Mouse (Mus musculus) urinary bladder, adult 2 months (tissue): Measurements from ENCODE around the gene Nyap1. TPM values are rescaled to one million over a fixed set of nuclear protein-coding genes. Genes with fewer than 3 reads are reported as not detected.

ENCODE experiments used
- DNase-seq: peaks from one replicate; pipeline ENCODE4 v3.0.0; 2022; ENCODE audit warnings: low spot score
- polyA plus RNA-seq: library from polyadenylated mRNA; depleted of rRNA; stranded (reverse); fragments of >200 nt; gene quantifications from 2 replicates; pipeline ENCODE4 v1.2.3, GENCODE M21; 2012; rRNA removed

Nyap1 gene
- polyA plus RNA-seq, 1 experiment: 6.7 TPM

- no peak for DNase-seq
These were observed 42.3 kb downstream of the Nyap1 start for GRCm38 (mm10) chr5:137699080-137699479.

- no peak for DNase-seq
These were observed 45.5 kb downstream of the Nyap1 start for GRCm38 (mm10) chr5:137695930-137696329.

- DNase-seq: no peak
These were observed 46.6 kb downstream of the Nyap1 start for GRCm38 (mm10) chr5:137694796-137695195.

- DNase-seq: no peak
These were observed 49.5 kb downstream of the Nyap1 start for GRCm38 (mm10) chr5:137691881-137692280.

GRCm38 (mm10) chr5:137690531-137690930, 50.9 kb downstream of the Nyap1 start:
- no peak for DNase-seq

- DNase-seq: no peak
These were observed 51.4 kb downstream of the Nyap1 start for GRCm38 (mm10) chr5:137689974-137690373.

- no peak for DNase-seq
These were observed 55.1 kb downstream of the Nyap1 start for GRCm38 (mm10) chr5:137686127-137686790.

GRCm38 (mm10) chr5:137685653-137686052, 55.8 kb downstream of the Nyap1 start:
- DNase-seq: no peak

GRCm38 (mm10) chr5:137684294-137685123, 56.9 kb downstream of the Nyap1 start, which contains the start of gene Agfg2:
Gene Agfg2 (minus strand): TSS chr5:137684726.
- peak; percentile 86 for DNase-seq

GRCm38 (mm10) chr5:137683388-137684293, 57.8 kb downstream of the Nyap1 start:
- no peak for DNase-seq

GRCm38 (mm10) chr5:137682526-137682925, 58.9 kb downstream of the Nyap1 start:
- no peak for DNase-seq

Other genes with a start within 250 kb of the Nyap1 start
- 23.4 and 29.6 TPM in 2 replicates for gene Pop7, start 239.1 kb downstream of the Nyap1 start, polyA plus RNA-seq
- 32.4 and 34.7 TPM in 2 replicates for gene Gigyf1, start 223.1 kb downstream of the Nyap1 start, polyA plus RNA-seq
- not detected in 2 replicates for gene Epo, start 208.4 kb downstream of the Nyap1 start, polyA plus RNA-seq
- gene Gnb2, start 208.1 kb downstream of the Nyap1 start, polyA plus RNA-seq: 363 and 433 TPM in 2 replicates
- 0.06 TPM in 1 of 2 replicates, not detected in the other for gene Actl6b, start 188.1 kb downstream of the Nyap1 start, polyA plus RNA-seq
- gene Tfr2, start 171.8 kb downstream of the Nyap1 start, polyA plus RNA-seq: 0.48 and 0.68 TPM in 2 replicates
- gene Mospd3, start 140.5 kb downstream of the Nyap1 start, polyA plus RNA-seq: 30.9 and 38.7 TPM in 2 replicates
- 305 and 309 TPM in 2 replicates for gene Pcolce, start 127.8 kb downstream of the Nyap1 start, polyA plus RNA-seq
- 0.81 and 0.94 TPM in 2 replicates for gene Fbxo24, start 112.6 kb downstream of the Nyap1 start, polyA plus RNA-seq
- 17.4 and 19.6 TPM in 2 replicates for gene Lrch4, start 112.5 kb downstream of the Nyap1 start, polyA plus RNA-seq
- 22.7 and 24.6 TPM in 2 replicates for gene Gm20605, start 112.4 kb downstream of the Nyap1 start, polyA plus RNA-seq
- gene Sap25, start 100.3 kb downstream of the Nyap1 start, polyA plus RNA-seq: 41.4 and 41.6 TPM in 2 replicates
- gene Irs3, start 95.9 kb downstream of the Nyap1 start, polyA plus RNA-seq: 1.2 and 1.4 TPM in 2 replicates
- gene Agfg2, start 56.9 kb downstream of the Nyap1 start, polyA plus RNA-seq: 24.7 and 25.4 TPM in 2 replicates
- 68.8 and 109 TPM in 2 replicates for gene Tsc22d4, start 4.1 kb upstream of the Nyap1 start, polyA plus RNA-seq
- 20.1 and 26.6 TPM in 2 replicates for gene Ppp1r35, start 37.2 kb upstream of the Nyap1 start, polyA plus RNA-seq
- gene Mepce, start 46.0 kb upstream of the Nyap1 start, polyA plus RNA-seq: 33.9 and 39.3 TPM in 2 replicates
- gene Zcwpw1, start 46.2 kb upstream of the Nyap1 start, polyA plus RNA-seq: 3.3 and 5.0 TPM in 2 replicates
- 26.0 and 31.2 TPM in 2 replicates for gene Pilra, start 94.7 kb upstream of the Nyap1 start, polyA plus RNA-seq
- 3.6 and 5.3 TPM in 2 replicates for gene Pilrb1, start 116.5 kb upstream of the Nyap1 start, polyA plus RNA-seq
- 3.2 and 4.2 TPM in 2 replicates for gene Pilrb2, start 130.2 kb upstream of the Nyap1 start, polyA plus RNA-seq
- gene Cyp3a13, start 180.0 kb upstream of the Nyap1 start, polyA plus RNA-seq: 0.56 TPM in 2 replicates
- gene Gjc3, start 221.5 kb upstream of the Nyap1 start, polyA plus RNA-seq: 1.0 and 1.5 TPM in 2 replicates
- gene Azgp1, start 239.9 kb upstream of the Nyap1 start, polyA plus RNA-seq: 2.1 and 2.9 TPM in 2 replicates